Mouse (Mus musculus) forebrain, embryonic 14.5 days (tissue): Measurements from ENCODE around the gene Ldlrap1. TPM values are rescaled to one million over a fixed set of nuclear protein-coding genes. Genes with fewer than 3 reads are reported as not detected.
"Not testable (repeated sequence)": the region's sequence is repeated elsewhere in the genome, so short reads cannot be mapped to it uniquely, and the experiment has no call there.

Source experiments
- ATAC-seq: fragments of 200-750 bp; cut with Nextera tagmentation; 2 replicates; pipeline ENCODE4 v1.8.0; 2017; ENCODE audit warnings: mild to moderate bottlenecking, moderate library complexity
- DNase-seq: peaks from one replicate; pipeline ENCODE4 v3.0.0-alpha.2; 2015; ENCODE audit warnings: low spot score
- H3K27ac ChIP-seq: fragments of 300-500 bp; sonication (generic); 2 replicates; pipeline ENCODE4 v1.5.1; 2014; ENCODE audit warnings: low read depth, mild to moderate bottlenecking, control low read depth, low read length, moderate library complexity
- H3K27me3 ChIP-seq: fragments of 300-500 bp; sonication (generic); replicated peaks from 2 replicates; pipeline ENCODE4 v1.6.1; 2014; ENCODE audit warnings: low read length, control low read depth, mixed read lengths; ENCODE audit not compliant: control insufficient read depth, insufficient read depth
- H3K36me3 ChIP-seq: fragments of 300-500 bp; sonication (generic); 2 replicates; pipeline ENCODE4 v1.6.1; 2014; ENCODE audit warnings: low read length, control low read depth; ENCODE audit not compliant: control insufficient read depth, insufficient read depth
- H3K4me1 ChIP-seq: fragments of 300-500 bp; sonication (generic); 2 replicates; pipeline ENCODE4 v1.6.1; 2014; ENCODE audit warnings: antibody characterized with exemption, low read length, control low read depth; ENCODE audit not compliant: control insufficient read depth, insufficient read depth
- H3K4me2 ChIP-seq: fragments of 300-500 bp; sonication (generic); 2 replicates; pipeline ENCODE4 v1.6.1; 2014; ENCODE audit warnings: mild to moderate bottlenecking, control low read depth, low read length
- H3K4me3 ChIP-seq: fragments of 300-500 bp; sonication (generic); 2 replicates; pipeline ENCODE4 v1.5.1; 2014; ENCODE audit warnings: low read depth, low read length, control low read depth
- H3K9ac ChIP-seq: fragments of 300-500 bp; sonication (generic); 2 replicates; pipeline ENCODE4 v1.6.1; 2014; ENCODE audit warnings: mild to moderate bottlenecking, low read length, control low read depth, moderate library complexity
- H3K9me3 ChIP-seq: fragments of 300-500 bp; sonication (generic); replicated peaks from 2 replicates; pipeline ENCODE4 v1.6.1; 2016; ENCODE audit warnings: low read length, control low read depth, mixed read lengths; ENCODE audit not compliant: control insufficient read depth
- WGBS: fragments of 180-500 bp; shearing (Covaris S2); extraction: QIAGEN DNeasy Blood & Tissue Kit; methylation state at CpG from one replicate; pipeline ENCODE4 v1.1.7; 2014; 5-methylcytosine and 5-hydroxymethylcytosine counted together
- polyA plus RNA-seq: library from polyadenylated mRNA; unstranded; fragments of >200 nt; fragmentation: Nextera tagmentation; extraction: Ambion mirVana; gene quantifications from 2 replicates; pipeline ENCODE4 v1.2.1, GENCODE M21; 2014

The Ldlrap1 gene
- polyA plus RNA-seq, 1 experiment from 2014 or later: 1.6 TPM

DNA sequence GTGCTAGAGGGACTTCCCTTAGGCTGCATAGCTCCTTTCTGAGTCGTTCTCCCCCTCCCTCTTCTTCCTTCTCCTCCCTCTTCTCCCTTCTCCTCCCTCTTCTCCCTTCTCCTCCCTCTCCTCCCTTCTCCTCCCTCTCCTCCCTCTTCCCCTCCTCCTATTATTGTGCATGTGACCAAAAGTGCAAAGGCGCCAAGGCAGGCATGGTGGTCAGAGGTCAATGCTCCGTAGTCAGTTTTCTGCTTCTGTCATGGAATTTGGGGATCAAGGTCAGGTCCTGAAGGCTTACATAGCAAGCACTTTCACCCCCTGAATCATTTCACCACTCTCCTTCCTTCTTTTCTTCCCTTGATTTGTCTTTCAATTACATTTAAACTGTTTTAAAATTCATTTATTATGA lies 31.0 kb upstream of the Ldlrap1 start:
- Histone ChIP-seq H3K27ac (no peak overlapping the region), H3K4me2 (no peak overlapping the region), H3K36me3 (peaks cover 33% of the 10 kb centered on the region), H3K9ac (no peak overlapping the region), H3K9me3 (no peaks in the 10 kb centered on the region), H3K4me1 (no peaks in the 10 kb centered on the region), H3K4me3 (no peak overlapping the region), H3K27me3 (no peaks in the 10 kb centered on the region)
- ATAC-seq (no peak), DNase-seq (no peak)
- WGBS: 48% methylated on average over 3 of the region's 3 CpGs

DNA sequence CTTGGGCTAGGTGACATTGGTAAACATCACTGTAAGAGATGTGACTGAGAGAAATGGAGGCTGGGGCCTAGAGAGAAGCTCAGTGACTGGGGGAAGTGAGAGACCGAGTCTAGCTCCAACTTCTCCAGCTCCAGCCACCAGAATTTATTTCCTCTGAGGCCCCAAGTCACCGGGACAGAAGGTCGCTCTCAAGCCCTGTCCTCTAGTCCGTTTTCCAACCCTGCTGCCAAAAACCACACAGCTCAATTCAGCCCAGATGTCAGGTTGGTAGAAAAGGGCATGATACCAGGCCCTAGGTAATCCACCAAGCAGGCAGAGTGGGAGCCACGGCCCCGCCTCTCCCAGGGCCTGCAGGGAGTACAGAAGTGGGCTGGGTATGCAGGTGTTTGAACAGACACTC lies 29.8 kb upstream of the Ldlrap1 start:
- Histone ChIP-seq H3K4me1 (no peaks in the 10 kb centered on the region), H3K4me3 (no peak overlapping the region), H3K36me3 (peaks cover 21% of the 10 kb centered on the region), H3K9me3 (no peaks in the 10 kb centered on the region), H3K27ac (no peak overlapping the region), H3K9ac (no peak overlapping the region), H3K4me2 (no peak overlapping the region), H3K27me3 (no peaks in the 10 kb centered on the region)
- WGBS: 80% methylated on average over 6 of the region's 6 CpGs
- ATAC-seq: no peak
- no peak for DNase-seq

DNA sequence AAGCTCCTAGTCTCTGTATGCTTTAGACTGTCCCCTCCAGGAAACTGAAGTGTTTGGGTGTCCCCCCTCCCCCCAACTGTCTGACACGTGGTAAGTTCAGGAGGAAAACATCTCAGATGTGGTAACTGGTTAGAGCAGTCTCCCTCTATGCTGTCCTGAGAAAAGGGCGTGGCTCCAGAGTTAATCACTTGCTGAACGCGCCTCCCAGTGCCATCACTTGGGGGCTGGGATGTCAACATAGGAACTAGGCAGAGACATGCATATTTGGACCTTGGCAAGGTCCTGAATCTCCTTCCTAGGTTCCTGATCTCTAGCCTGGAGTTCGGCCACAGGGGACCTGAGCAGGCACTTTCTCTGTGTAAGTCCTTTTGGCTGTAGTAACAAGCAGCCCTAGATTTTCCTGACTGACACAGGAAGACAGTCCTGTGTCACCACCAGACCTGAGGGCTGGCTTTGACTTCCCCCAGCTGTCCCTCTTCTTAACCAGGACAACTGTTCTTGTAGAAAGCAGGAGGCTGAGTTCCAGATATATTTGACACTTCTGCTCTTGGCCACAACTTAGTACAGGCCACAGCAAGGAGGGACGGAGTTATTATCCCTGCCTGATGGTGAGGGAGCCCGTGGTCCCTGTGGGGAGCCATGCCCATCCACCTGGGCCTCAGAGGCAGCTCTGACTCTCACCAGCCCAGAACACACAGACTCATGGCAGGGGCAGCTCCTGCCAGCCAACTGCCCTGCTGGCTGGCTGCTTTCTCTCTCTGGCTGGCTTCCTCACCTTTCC lies 28.9 kb upstream of the Ldlrap1 start:
- Histone ChIP-seq H3K36me3 (peaks cover 12% of the 10 kb centered on the region), H3K9ac (no peak overlapping the region), H3K4me3 (no peak overlapping the region), H3K4me2 (no peak overlapping the region), H3K9me3 (no peaks in the 10 kb centered on the region), H3K27ac (no peak overlapping the region), H3K27me3 (no peaks in the 10 kb centered on the region), H3K4me1 (no peaks in the 10 kb centered on the region)
- no peak for ATAC-seq
- no peak for DNase-seq
- WGBS: 29% methylated on average over 7 of the region's 7 CpGs

DNA sequence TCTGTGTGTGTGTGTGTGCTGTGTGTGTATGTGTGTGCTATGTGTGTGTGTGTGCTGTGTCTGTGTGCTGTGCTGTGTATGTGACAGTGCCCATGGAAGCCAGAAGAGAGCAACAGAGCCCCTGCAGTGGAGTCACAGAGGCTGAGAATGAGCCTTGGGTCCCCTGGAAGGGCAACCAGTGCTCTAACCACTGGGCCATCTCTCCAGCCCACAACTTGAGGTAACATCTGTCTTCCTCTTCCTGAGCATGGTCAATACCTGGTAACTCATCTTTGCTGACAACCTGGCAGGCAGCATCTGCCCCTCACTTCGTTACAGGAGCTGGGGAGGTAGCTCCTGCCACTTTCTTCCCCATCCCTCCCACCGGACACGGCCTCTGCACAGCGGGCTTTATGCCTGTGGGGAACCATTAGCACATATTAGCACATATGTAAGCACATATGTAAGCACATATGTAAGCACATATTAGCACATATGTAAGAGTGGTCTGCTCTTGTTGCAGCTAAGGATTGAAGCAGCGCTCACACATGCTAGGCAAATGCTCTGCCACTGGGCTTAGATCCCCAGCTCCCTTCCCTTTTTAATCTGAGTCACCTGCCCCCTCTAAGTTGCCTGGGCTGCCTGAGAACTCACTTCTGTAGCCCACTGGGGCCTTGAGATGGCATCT lies 28.1 kb upstream of the Ldlrap1 start:
- no peak for DNase-seq
- no peak for ATAC-seq
- H3K4me1 ChIP-seq: no peaks in the 10 kb centered on the region
- no peaks in the 10 kb centered on the region for H3K27me3 ChIP-seq
- H3K4me3 ChIP-seq: no peak overlapping the region
- H3K27ac ChIP-seq: no peak overlapping the region
- no peak overlapping the region for H3K9ac ChIP-seq
- H3K36me3 ChIP-seq: peaks cover 4% of the 10 kb centered on the region
- H3K9me3 ChIP-seq: no peaks in the 10 kb centered on the region
- no peak overlapping the region for H3K4me2 ChIP-seq
- 82% methylated on average over 5 of the region's 5 CpGs for WGBS

DNA sequence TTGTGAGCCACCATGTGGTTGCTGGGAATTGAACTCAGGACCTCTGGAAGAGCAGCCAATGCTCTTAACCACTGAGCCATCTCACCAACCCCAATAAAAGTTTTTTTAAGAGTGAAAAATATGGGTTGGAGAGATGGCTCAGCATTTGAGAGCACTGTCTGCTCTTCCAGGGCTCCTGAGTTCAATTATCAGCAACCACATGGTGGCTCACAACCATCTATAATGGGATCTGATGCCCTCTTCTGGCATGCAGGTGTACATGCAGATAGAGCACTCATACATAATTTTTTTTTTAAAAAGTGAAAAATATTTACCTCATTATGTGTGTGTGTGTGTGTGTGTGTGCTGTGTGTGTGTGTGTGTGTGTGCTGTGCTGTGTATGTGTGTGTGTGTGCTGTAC lies 27.1 kb upstream of the Ldlrap1 start:
- DNase-seq, H3K4me2 ChIP-seq, H3K9ac ChIP-seq, H3K9me3 ChIP-seq, ATAC-seq, H3K4me1 ChIP-seq, H3K27me3 ChIP-seq, H3K4me3 ChIP-seq, H3K36me3 ChIP-seq, H3K27ac ChIP-seq: not testable (repeated sequence)

DNA sequence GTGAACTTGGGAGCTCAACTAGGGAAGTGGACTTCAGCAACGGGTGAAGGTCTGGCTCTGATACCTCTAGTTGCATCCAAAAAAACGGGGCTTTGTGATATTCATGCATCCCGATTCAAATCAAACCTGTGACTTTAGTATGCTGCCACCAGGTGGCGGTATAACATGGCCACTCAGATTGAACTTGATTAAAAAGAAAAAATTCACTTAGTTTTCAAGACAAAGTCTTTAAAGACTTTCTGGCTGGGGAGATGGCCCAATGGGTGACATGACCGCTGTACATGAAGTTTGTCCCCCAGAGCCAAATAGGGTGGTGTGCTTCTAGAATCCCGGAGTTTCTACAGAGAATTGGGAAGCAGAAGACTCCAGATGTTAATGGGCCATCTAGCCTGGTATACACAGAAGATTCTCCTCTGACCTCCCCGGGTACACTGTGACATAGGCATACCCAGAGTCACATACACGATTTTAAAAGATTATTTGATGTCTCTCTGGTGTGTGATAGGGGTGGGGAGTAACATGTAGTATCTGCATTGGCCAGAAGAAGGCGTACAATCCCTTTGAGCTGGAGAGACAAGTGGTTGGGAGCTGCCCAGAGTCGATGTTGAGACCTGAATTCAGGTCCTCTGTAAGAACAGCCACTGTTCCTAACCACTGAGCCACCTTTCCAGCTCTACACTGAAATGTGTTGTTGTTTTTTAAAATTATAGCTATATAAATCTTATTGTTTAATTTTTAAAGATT lies 25.6 kb upstream of the Ldlrap1 start:
- no peaks in the 10 kb centered on the region for H3K36me3 ChIP-seq
- H3K9me3 ChIP-seq: no peaks in the 10 kb centered on the region
- H3K4me3 ChIP-seq: no peak overlapping the region
- H3K27me3 ChIP-seq: no peaks in the 10 kb centered on the region
- H3K27ac ChIP-seq: no peak overlapping the region
- H3K9ac ChIP-seq: no peak overlapping the region
- DNase-seq (peak; percentile 81), ATAC-seq (no peak)
- 50% methylated on average over 10 of the region's 10 CpGs for WGBS
- no peak overlapping the region for H3K4me2 ChIP-seq
- no peaks in the 10 kb centered on the region for H3K4me1 ChIP-seq

DNA sequence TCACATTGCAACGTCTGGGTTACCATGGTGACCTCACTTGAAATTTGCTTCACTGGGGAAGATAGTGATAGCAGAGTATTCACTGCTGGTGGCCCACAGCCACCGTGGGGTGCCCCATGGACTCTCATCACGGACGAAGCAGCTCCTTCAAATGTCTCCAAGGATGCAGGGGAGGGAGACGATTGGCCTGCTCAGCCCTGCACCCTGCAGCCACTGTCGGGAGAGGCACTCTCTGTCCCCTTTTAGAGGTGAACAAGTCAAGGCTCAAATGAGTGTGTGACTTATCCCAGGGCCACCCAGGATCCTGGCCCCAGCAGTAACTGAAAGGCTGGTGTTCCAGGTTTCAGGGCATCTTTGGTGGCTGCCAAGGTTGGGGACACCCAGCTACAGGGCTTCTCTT lies 23.9 kb upstream of the Ldlrap1 start:
- no peak for ATAC-seq
- Histone ChIP-seq H3K4me3 (no peak overlapping the region), H3K27me3 (no peaks in the 10 kb centered on the region), H3K27ac (no peak overlapping the region), H3K4me1 (no peaks in the 10 kb centered on the region), H3K4me2 (no peak overlapping the region), H3K9me3 (no peaks in the 10 kb centered on the region), H3K9ac (no peak overlapping the region), H3K36me3 (no peaks in the 10 kb centered on the region)
- DNase-seq: no peak
- WGBS: 59% methylated on average over 6 of the region's 6 CpGs

DNA sequence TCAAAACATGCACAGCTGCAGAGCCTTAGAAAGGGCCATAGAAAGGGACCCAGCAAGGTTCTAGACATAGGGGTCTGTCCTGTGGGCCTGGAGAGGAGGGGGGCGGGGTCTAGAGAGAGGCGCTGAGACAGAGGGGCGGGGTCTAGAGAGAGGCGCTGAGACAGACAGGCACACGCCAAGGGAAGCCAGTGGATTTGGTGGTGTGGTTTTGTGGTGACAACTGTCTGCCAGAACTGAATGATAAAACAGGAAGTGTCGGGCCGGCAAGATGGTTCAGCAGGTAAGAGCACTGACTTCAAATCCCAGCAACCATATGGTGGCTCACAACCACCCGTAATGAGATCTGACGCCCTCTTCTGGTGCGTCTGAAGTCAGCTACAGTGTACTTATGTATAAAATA lies 19.1 kb upstream of the Ldlrap1 start:
- ATAC-seq: no peak
- DNase-seq: no peak
- Histone ChIP-seq H3K9me3 (no peaks in the 10 kb centered on the region), H3K4me2 (no peak overlapping the region), H3K27me3 (no peaks in the 10 kb centered on the region), H3K4me1 (no peaks in the 10 kb centered on the region), H3K27ac (no peak overlapping the region), H3K36me3 (no peaks in the 10 kb centered on the region), H3K4me3 (no peak overlapping the region), H3K9ac (no peak overlapping the region)
- WGBS: 34% methylated on average over 10 of the region's 10 CpGs

DNA sequence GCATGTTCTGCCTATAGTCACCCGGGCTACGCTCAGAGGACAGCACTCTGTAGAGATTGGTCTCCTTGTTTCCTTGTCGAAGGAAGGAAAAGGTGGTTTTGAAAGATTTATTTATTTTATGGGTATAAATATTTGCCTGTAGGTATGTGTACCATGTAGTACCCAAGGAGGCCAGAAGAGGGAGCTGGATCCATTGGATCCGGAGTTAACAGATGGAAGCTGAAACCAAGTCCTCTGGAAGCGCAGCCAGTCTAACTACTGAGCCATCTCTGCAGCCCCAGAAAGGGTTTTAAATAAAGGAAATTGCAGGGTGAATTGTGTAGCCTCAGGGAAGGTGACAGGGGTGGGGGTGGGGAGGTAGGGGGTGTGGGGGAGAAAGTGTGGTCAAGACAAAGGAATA lies 16.9 kb upstream of the Ldlrap1 start:
- H3K4me2 ChIP-seq: no peak overlapping the region
- no peaks in the 10 kb centered on the region for H3K9me3 ChIP-seq
- H3K27me3 ChIP-seq: no peaks in the 10 kb centered on the region
- H3K9ac ChIP-seq: no peak overlapping the region
- ATAC-seq (no peak), DNase-seq (peak; percentile 53)
- WGBS: 54% methylated on average over 5 of the region's 5 CpGs
- no peaks in the 10 kb centered on the region for H3K36me3 ChIP-seq
- no peaks in the 10 kb centered on the region for H3K4me1 ChIP-seq
- H3K4me3 ChIP-seq: no peak overlapping the region
- no peak overlapping the region for H3K27ac ChIP-seq
